Mouse (Mus musculus) liver, embryonic 11.5 days (tissue): ENCODE data around the gene Gzma. TPM values are rescaled to one million over a fixed set of nuclear protein-coding genes. Genes with fewer than 3 reads are reported as not detected.

Experiments
- polyA plus RNA-seq: library from polyadenylated mRNA; unstranded; fragments of >200 nt; fragmentation: Nextera tagmentation; extraction: Ambion mirVana; gene quantifications from 2 replicates; pipeline ENCODE4 v1.2.1, GENCODE M21; 2014

Gene Gzma
- polyA plus RNA-seq, 1 experiment from 2014 or later = not detected

Other genes starting within 250 kb of the Gzma start
- 90.9 and 101 TPM in 2 replicates for gene Mtrex, start 173.6 kb downstream of the Gzma start, polyA plus RNA-seq
- 19.4 and 23.1 TPM in 2 replicates for gene Dhx29, start 173.5 kb downstream of the Gzma start, polyA plus RNA-seq
- gene Ccno, start 113.2 kb downstream of the Gzma start, polyA plus RNA-seq = 0.08 TPM in 1 of 2 replicates, not detected in the other
- gene Mcidas, start 107.1 kb downstream of the Gzma start, polyA plus RNA-seq = not detected in 2 replicates
- gene Cdc20b, start 65.9 kb downstream of the Gzma start, polyA plus RNA-seq = not detected in 2 replicates
- gene Gpx8, start 54.6 kb downstream of the Gzma start, polyA plus RNA-seq = 43.0 and 43.4 TPM in 2 replicates
- gene Esm1, start 108.7 kb upstream of the Gzma start, polyA plus RNA-seq = 3.3 and 3.7 TPM in 2 replicates
- gene Gzmk, start 124.9 kb upstream of the Gzma start, polyA plus RNA-seq = not detected in 2 replicates
- gene BC067074, start 192.2 kb upstream of the Gzma start, polyA plus RNA-seq = 1.0 and 1.2 TPM in 2 replicates